Mouse (Mus musculus) myocyte (in vitro differentiated cells): Measurements from ENCODE around the gene Gzmd.

ENCODE experiments used
- CEBPB ChIP-seq: IDR thresholded peaks from 2 replicates; pipeline ENCODE4 v1.6.1; 2011; ENCODE audit warnings: mild to moderate bottlenecking, moderate library complexity; ENCODE audit not compliant: poor library complexity, insufficient read depth, severe bottlenecking
- MAX ChIP-seq: IDR thresholded peaks from one replicate; pipeline ENCODE4 v1.6.1; 2011; ENCODE audit warnings: low read depth, mild to moderate bottlenecking, control low read depth
- MYOD1 ChIP-seq, 3 experiments: IDR thresholded peaks; one replicate each; pipeline ENCODE4 v1.6.1; 2011; ENCODE audit warnings: control low read depth in 2 of 3, low read depth in 2 of 3, mild to moderate bottlenecking in 2 of 3, moderate library complexity in 1 of 3; ENCODE audit not compliant: insufficient read length in 2 of 3, control insufficient read depth in 1 of 3
- MYOG ChIP-seq, 3 experiments: IDR thresholded peaks; one replicate each; pipeline ENCODE4 v1.6.1; 2011; ENCODE audit warnings: control low read depth in 2 of 3, low read depth in 2 of 3, mild to moderate bottlenecking in 2 of 3; ENCODE audit not compliant: insufficient read length in 2 of 3, control insufficient read depth in 1 of 3, insufficient read depth in 1 of 3
- POLR2A ChIP-seq: IDR thresholded peaks from one replicate; pipeline ENCODE4 v1.6.1; 2011; ENCODE audit warnings: low read depth, mild to moderate bottlenecking, control low read depth, moderate library complexity; ENCODE audit not compliant: insufficient read length
- REST ChIP-seq: IDR thresholded peaks from one replicate; pipeline ENCODE4 v1.6.1; 2011; ENCODE audit warnings: mild to moderate bottlenecking, control low read depth, moderate library complexity; ENCODE audit not compliant: insufficient read depth, insufficient read length
- USF1 ChIP-seq: IDR thresholded peaks from one replicate; pipeline ENCODE4 v1.6.1; 2011; ENCODE audit warnings: low read depth, mild to moderate bottlenecking, control low read depth, moderate library complexity

DNA sequence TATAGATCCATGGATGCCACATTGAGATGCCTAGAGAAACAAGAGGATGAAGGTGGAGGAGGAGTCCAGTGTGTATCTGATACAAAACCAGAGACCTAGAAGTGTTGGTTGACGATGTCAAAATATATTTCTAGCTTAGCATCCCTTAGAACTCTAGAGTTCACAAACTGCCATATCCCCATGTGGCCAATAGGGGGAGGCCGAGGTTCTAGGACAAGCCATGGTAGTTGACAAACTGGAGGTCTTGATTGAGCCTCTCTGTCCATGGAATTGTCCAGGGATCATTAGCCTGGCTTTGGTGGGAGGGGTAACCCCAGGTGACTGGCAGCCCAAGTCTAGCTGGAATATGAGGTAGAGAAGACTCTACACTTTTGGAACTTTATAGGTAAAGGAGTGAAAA lies 22.9 kb upstream of the Gzmd start:
- TF ChIP-seq POLR2A = no peak
- no peak for TF ChIP-seq USF1
- no peak for TF ChIP-seq MYOG (IDR thresholded peaks at IDR 0.05; ENCODE audit: control insufficient read depth in 1 of 3, insufficient read depth in 1 of 3, insufficient read length in 2 of 3, low read depth in 2 of 3)
- TF ChIP-seq MYOD1 (IDR thresholded peaks at IDR 0.05; ENCODE audit: control insufficient read depth in 1 of 3, insufficient read length in 2 of 3, low read depth in 2 of 3) = no peak
- no peak for TF ChIP-seq CEBPB
- no peak for TF ChIP-seq MAX
- TF ChIP-seq REST = no peak
